Mouse (Mus musculus) heart, postnatal 0 days (tissue): ENCODE measurements around the gene Gm47995. TPM values are rescaled to one million over a fixed set of nuclear protein-coding genes. Genes with fewer than 3 reads are reported as not detected.

ENCODE experiments used
- ATAC-seq: fragments of 200-750 bp; cut with Nextera tagmentation; 2 replicates; pipeline ENCODE4 v1.8.0; 2017; ENCODE audit warnings: low read depth, moderate number of reproducible peaks, moderate library complexity; ENCODE audit not compliant: insufficient read depth
- DNase-seq: peaks from one replicate; pipeline ENCODE4 v3.0.0-alpha.2; 2016; ENCODE audit warnings: low spot score
- H3K27ac ChIP-seq: fragments of 300-500 bp; sonication (generic); 2 replicates; pipeline ENCODE4 v1.5.1; 2014; ENCODE audit warnings: low read depth, mild to moderate bottlenecking
- H3K27me3 ChIP-seq: fragments of 300-500 bp; sonication (generic); 2 replicates; pipeline ENCODE4 v1.6.1; 2014; ENCODE audit warnings: low read length, mixed read lengths; ENCODE audit not compliant: control insufficient read depth, insufficient read depth
- H3K36me3 ChIP-seq: fragments of 300-500 bp; sonication (generic); replicated peaks from 2 replicates; pipeline ENCODE4 v1.6.1; 2014; ENCODE audit warnings: low read length, mixed read lengths; ENCODE audit not compliant: control insufficient read depth, insufficient read depth
- H3K4me1 ChIP-seq: fragments of 300-500 bp; sonication (generic); 2 replicates; pipeline ENCODE4 v1.6.1; 2014; ENCODE audit warnings: antibody characterized with exemption; ENCODE audit not compliant: control insufficient read depth, insufficient read depth
- H3K4me2 ChIP-seq: fragments of 300-500 bp; sonication (generic); 2 replicates; pipeline ENCODE4 v1.6.1; 2014; ENCODE audit warnings: low read depth, mild to moderate bottlenecking, low read length, moderate library complexity
- H3K4me3 ChIP-seq: fragments of 300-500 bp; sonication (generic); 2 replicates; pipeline ENCODE4 v1.5.1; 2014; ENCODE audit warnings: low read depth, low read length
- H3K9ac ChIP-seq: fragments of 300-500 bp; sonication (generic); replicated peaks from 2 replicates; pipeline ENCODE4 v1.6.1; 2014; ENCODE audit warnings: low read depth, low read length, mixed read lengths
- H3K9me3 ChIP-seq: fragments of 300-500 bp; sonication (generic); replicated peaks from 2 replicates; pipeline ENCODE4 v1.6.1; 2016; ENCODE audit warnings: low read length; ENCODE audit not compliant: control insufficient read depth
- CTCF ChIP-seq: IDR thresholded peaks from 2 replicates; pipeline ENCODE4 v1.5.1; 2016; ENCODE audit warnings: antibody characterized with exemption, control low read depth, low read depth
- EP300 ChIP-seq: IDR thresholded peaks from 2 replicates; pipeline ENCODE4 v1.6.1; 2016; ENCODE audit warnings: antibody characterized with exemption, low read depth
- WGBS: fragments of 180-500 bp; shearing (Covaris S2); extraction: QIAGEN DNeasy Blood & Tissue Kit; methylation state at CpG from one replicate; pipeline ENCODE4 v1.1.7; 2014; 5-methylcytosine and 5-hydroxymethylcytosine counted together
- polyA plus RNA-seq: library from polyadenylated mRNA; unstranded; fragments of >200 nt; fragmentation: Nextera tagmentation; extraction: Ambion mirVana; gene quantifications from 2 replicates; pipeline ENCODE4 v1.2.1, GENCODE M21; 2015
- total RNA-seq: library from RNA; depleted of rRNA; stranded (reverse); fragments of >200 nt; gene quantifications from 2 replicates; pipeline ENCODE4 v1.2.3, GENCODE M21; 2014; ENCODE audit warnings: low replicate concordance

Gene Gm47995
- total and polyA plus RNA-seq, 2 experiments from 2014 or later: not detected

DNA sequence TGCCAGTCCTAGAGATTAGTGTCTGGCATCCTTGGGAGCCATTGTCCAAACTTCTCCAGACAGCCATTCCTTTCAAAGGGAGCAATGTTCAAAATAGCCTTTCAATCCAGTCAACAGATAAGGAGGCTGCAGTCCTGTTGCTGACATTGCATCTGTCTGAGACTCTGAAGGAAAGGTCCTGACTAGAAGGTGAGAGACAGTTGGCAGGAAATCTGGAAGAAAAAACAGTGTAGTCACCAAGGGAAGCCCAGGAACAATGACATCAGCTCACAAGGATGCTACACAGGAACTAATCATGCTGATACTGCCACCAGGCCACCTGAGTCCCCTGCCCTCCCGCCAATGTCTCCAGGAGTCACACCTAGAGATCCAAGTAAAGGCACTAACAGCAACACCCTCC is 25.1 kb downstream of the Gm47995 start:
- Histone ChIP-seq H3K36me3 (no peaks in the 10 kb centered on the region), H3K4me2 (no peak overlapping the region), H3K4me3 (no peak overlapping the region), H3K9me3 (no peaks in the 10 kb centered on the region), H3K4me1 (no peaks in the 10 kb centered on the region), H3K27me3 (no peaks in the 10 kb centered on the region), H3K27ac (no peak overlapping the region), H3K9ac (no peak overlapping the region)
- 33% methylated on average over 1 of the region's 1 CpGs for whole genome bisulfite sequencing
- ATAC-seq: no peak
- TF ChIP-seq CTCF (no peak), EP300 (no peak)
- DNase-seq: no peak

DNA sequence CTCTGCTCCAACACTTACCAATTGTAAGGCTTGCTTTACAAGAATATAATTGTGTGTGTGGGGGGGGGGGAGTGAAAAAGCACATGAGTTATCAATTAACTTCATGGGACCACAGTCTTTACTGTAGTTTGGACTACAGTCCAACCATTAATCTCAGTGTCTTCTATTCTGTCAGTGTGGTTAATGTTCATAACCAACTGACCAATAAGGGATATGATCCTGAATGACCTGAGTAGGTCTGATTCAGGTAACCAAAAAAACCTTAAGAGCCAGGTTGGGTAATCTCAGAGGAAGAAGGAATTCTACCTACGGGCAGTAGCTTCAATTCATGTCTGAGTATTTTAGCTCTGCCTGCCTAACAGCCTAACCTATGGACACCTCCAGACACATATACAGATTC is 26.3 kb downstream of the Gm47995 start:
- Histone ChIP-seq H3K4me3 (no peak overlapping the region), H3K27ac (no peak overlapping the region), H3K4me1 (no peaks in the 10 kb centered on the region), H3K4me2 (no peak overlapping the region), H3K9ac (no peak overlapping the region), H3K9me3 (no peaks in the 10 kb centered on the region), H3K36me3 (no peaks in the 10 kb centered on the region), H3K27me3 (no peaks in the 10 kb centered on the region)
- DNase-seq: no peak
- ATAC-seq: no peak
- TF ChIP-seq EP300 (no peak), CTCF (no peak)
- WGBS: 96% methylated on average over 1 of the region's 1 CpGs

DNA sequence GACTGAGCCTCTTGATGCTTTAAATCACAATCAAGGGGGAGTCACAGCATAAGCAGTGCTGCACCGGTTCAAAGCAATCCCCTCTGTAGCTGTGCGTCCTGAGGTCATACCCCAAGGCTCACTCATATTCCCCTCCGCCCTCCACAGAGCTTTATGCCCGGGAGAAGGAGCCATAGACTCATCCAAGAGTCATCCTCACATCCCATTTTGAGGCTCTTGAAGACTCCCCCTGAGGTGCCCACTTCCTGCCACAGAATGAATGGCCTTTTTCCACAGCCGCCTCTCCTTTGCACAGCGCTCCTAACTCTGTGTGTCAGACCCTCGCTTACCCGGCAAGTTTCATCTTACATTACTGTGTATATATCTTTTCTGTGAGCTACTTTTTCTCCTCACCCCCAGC is 29.3 kb downstream of the Gm47995 start:
- H3K4me3 ChIP-seq: no peak overlapping the region
- 74% methylated on average over 8 of the region's 8 CpGs for WGBS
- H3K9ac ChIP-seq: no peak overlapping the region
- no peaks in the 10 kb centered on the region for H3K9me3 ChIP-seq
- DNase-seq (no peak), ATAC-seq (no peak)
- no peaks in the 10 kb centered on the region for H3K4me1 ChIP-seq
- no peaks in the 10 kb centered on the region for H3K27me3 ChIP-seq
- H3K36me3 ChIP-seq: no peaks in the 10 kb centered on the region
- TF ChIP-seq CTCF: no peak
- no peak for TF ChIP-seq EP300
- H3K4me2 ChIP-seq: no peak overlapping the region
- no peak overlapping the region for H3K27ac ChIP-seq

DNA sequence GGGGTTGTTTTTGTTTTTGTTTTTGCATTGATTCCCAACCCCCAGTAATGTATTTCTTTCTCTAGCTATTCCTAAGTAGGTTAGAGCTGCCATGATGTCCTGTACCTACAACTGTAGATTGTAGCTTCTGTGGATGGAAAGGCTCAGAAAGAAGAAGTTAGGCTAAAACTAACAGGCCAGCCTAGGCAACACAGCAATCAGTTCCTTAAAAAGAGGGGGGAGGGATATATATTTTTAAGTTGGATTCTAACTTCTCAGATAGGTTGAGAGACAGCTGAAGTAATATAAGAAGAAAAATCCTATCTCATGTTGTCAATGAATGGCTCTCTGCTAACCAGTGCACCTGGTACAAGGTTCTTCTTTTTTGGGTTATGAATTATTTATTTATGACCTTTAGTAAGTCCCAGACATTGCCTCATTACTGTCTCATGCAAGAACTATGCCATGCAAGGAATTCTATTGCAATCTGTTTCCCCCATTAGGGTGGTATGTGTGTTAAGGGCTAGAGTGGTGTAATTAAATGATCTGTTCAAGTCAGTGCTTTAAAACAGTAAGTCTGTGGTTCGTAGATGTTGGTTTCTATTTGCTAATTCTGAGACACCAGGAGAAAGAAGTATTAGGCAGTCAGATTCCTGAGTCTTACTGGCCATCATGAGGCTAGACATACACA is 30.2 kb downstream of the Gm47995 start:
- Histone ChIP-seq H3K4me2 (no peak overlapping the region), H3K27ac (no peak overlapping the region), H3K9ac (no peak overlapping the region), H3K36me3 (no peaks in the 10 kb centered on the region), H3K4me1 (no peaks in the 10 kb centered on the region), H3K4me3 (no peak overlapping the region), H3K9me3 (no peaks in the 10 kb centered on the region), H3K27me3 (no peaks in the 10 kb centered on the region)
- WGBS: 74% methylated on average over 1 of the region's 1 CpGs
- TF ChIP-seq CTCF: no peak
- no peak for TF ChIP-seq EP300
- ATAC-seq: no peak
- no peak for DNase-seq

DNA sequence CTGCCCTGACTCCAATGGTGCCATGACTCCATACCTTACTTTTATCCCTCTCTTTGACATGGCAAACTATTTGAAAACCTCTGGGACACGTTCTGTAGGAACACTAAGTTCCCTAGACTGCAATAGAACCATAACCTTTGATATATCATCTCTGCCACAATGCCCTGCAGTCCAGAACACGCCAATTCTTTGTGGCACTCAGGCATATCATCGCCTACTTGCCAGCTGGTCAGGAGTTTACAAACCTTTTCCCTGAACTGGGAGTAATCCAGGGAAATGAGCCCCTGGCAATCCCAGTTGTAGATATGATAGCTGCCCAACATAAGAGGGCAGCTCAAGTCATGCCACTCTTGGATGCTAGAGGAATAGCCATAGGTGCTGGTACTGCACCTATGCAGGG is 34.1 kb downstream of the Gm47995 start:
- 79% methylated on average over 3 of the region's 3 CpGs for WGBS
- H3K27me3 ChIP-seq: no peaks in the 10 kb centered on the region
- TF ChIP-seq EP300 (no peak), CTCF (no peak)
- H3K4me3 ChIP-seq: no peak overlapping the region
- no peak overlapping the region for H3K9ac ChIP-seq
- ATAC-seq (no peak), DNase-seq (no peak)
- no peak overlapping the region for H3K27ac ChIP-seq
- no peak overlapping the region for H3K4me2 ChIP-seq
- H3K36me3 ChIP-seq: no peaks in the 10 kb centered on the region
- H3K4me1 ChIP-seq: peaks cover 9% of the 10 kb centered on the region; the same call in 1 of the 2 replicates
- H3K9me3 ChIP-seq: peaks cover 4% of the 10 kb centered on the region; the same call in 1 of the 2 replicates

DNA sequence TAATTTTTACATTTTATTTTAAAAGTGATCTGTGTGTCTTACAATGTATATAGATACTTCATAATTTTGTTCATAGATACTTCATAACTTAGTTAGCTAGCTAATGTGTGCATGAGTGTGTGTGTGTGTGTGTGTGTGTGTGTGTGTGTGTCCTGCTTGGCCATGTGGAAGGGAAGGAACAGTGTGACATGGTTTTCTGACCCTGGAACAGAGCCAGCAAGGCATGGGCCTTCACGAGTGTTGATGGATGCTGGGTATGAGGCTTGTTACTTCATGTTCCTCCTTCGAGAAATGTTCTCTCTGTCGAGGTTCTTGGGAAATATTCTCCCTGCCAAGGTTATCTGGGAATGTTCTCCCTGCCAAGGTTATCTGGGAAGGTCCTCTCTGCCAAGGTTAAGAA is 35.5 kb downstream of the Gm47995 start:
- Histone ChIP-seq H3K9me3 (peaks cover 4% of the 10 kb centered on the region; the same call in 1 of the 2 replicates), H3K4me2 (no peak overlapping the region), H3K27ac (no peak overlapping the region), H3K9ac (no peak overlapping the region), H3K36me3 (no peaks in the 10 kb centered on the region), H3K4me3 (no peak overlapping the region), H3K4me1 (peaks cover 9% of the 10 kb centered on the region; the same call in 1 of the 2 replicates), H3K27me3 (no peaks in the 10 kb centered on the region)
- DNase-seq (no peak), ATAC-seq (no peak)
- no peak for TF ChIP-seq EP300
- TF ChIP-seq CTCF: no peak
- WGBS: 63% methylated on average over 3 of the region's 3 CpGs
